Mouse (Mus musculus): Measurements from ENCODE around the gene Dgkg. TPM values are rescaled to one million over a fixed set of nuclear protein-coding genes. Genes with fewer than 3 reads are reported as not detected.

The Dgkg gene
- 1 to 10 TPM; 3.3 to 6.6 (median 5.2) TPM for total RNA-seq (2022)

DNA sequence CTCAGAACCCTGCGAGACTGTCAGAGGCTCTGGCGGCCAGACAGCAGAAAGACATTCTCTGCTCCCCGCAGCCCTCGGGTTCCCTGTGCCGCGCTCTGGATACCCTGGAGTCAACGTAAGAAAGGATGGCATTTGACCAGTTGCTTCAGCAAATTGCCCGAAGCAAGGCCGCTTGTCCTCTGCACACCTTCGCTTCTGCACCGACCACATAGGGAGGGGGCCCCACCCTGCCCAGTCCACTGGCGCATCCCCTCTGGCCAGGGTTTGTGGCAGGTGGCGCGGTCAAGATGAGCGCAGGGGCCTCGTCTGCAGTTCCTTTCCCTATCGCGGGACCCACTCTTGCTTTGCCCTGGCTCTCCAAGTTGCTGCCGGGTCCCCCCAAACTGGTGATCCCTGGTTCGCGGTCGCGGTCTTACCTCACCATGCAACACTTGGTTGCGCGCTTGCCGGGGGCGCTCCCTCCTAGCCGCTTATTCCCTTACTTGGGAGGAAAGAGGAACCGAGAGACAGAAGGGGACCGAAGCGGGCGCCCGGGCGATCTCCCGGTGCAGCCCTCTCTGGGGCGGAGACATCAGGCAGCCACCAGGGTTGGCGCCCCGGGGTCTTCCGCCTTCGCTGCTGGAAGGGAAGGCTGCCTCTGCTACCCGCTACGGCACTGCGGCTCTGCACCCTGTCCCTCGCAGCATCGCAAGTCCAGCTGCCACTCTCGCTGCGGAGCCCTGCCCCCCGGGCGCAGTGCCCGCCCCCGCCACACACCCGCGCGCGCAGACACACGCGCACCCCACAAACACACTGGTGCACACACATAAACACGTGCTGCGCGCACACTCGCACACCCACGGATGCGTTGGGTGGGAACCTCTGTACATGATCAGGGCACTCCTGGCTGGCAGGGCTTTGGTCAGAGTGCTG, at the start of gene Dgkg:
Gene Dgkg, minus strand, starts transcription at position 689 of the 912 bp plus-strand sequence.
- no peak for DNase-seq

DNA sequence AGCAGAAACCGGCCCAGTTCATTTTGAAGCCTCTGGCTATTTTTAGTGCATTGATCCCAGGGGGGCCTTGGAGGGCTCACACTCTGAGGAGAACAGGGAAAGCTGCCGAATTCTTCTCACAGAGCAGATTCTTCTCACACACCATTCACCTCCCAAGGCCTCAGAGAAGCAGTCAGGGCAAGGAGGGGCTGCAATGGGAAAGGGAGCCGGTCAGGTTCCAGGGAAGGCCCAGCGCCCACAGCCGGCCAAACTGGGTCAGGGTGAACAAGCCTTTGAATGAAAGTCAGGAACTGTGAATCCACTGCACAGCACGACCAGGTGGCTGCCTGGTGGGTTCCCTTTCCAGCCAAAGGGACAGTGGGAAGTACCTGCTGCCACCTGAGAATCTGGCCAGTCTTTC, 47.9 kb upstream of the Dgkg start:
- no peak for DNase-seq

- DNase-seq, result no peak
Observed at GRCm38 (mm10) chr16:22704136-22704535, 47.1 kb upstream of the Dgkg start.

GRCm38 (mm10) chr16:22698846-22699760, 42.1 kb upstream of the Dgkg start:
- DNase-seq, result no peak

DNA sequence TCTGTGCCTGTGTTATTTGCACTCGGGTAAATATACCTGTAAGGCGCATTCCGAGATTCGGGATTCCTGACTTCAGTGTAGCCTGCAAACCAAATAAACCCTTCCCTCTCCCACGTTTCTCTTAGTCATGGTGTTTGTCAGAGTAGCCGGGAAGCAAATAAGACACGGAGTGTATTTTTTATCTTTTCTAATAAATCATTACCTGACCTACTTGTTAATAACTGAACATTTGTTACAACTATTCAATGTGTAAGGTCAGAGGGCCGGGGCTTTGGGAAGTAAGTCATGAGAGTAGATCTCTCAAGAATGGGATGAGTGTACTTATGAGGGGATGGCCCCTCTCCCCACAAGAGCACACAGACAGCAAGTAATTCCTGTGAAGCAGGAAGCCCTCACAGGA, 41.1 kb upstream of the Dgkg start:
- no peak for DNase-seq

DNA sequence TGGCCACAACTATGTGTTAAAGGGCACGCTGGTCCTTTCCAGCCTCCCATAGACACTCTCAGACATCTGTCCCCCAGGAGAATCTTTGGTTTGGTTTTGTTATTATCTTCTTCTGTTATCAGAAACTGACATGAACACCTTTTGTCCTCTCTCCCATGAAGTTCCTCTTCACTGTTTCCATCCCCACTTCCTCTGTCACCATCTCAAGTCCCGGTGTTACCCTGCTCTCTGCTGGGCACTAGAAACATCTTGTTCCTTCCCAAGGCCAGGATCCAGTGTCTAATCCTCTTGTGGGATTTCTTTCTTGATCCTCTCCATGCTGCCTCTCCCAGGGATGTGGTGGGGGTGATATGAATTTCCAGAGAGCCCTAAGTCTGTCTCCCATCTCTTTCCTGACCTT, 32.6 kb upstream of the Dgkg start:
- no peak for DNase-seq

- no peak for DNase-seq
Observed at GRCm38 (mm10) chr16:22687711-22688230, 30.8 kb upstream of the Dgkg start.

GRCm38 (mm10) chr16:22683605-22684004, 26.6 kb upstream of the Dgkg start:
- DNase-seq, result no peak

DNA sequence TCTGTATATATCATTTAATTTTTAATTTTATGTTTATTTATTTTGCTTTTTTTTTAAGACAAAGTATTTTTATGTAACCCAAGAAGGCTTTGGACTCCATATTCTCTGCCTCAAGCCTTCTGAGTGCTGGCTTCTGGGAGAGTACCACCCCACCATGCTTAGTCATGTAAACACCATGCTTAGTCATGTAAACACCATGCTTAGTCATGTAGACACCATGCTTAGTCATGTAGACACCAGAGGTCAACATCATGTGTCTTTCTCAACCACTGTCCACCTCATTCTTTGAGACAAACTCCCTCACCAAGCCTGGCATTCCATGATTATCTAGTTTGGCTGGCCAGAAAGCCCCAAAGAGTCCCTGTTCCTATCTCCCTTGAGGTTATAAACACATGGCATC, 25.7 kb upstream of the Dgkg start:
- no peak for DNase-seq

DNA sequence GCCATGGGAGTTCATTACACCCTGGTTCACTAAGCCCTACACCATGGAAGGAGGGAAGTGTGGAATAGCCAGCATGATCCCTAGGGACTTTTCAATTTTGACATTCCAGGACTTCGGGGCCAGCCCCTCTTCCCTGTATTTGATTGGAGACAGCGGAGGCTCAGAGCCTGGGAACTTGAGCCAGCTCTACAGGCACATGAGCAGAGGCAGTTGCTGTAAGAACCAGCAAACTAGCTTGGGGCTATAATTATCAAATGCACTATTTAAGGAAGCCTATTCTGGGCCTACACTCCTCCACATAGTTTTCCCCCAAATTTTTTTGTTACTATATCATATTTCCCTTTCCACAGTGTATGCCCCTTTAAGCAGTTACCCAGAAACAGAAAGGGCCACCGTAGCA, 22.6 kb upstream of the Dgkg start:
- DNase-seq, result no peak

- no peak for DNase-seq
Observed at GRCm38 (mm10) chr16:22674636-22675035, 17.6 kb upstream of the Dgkg start.

DNA sequence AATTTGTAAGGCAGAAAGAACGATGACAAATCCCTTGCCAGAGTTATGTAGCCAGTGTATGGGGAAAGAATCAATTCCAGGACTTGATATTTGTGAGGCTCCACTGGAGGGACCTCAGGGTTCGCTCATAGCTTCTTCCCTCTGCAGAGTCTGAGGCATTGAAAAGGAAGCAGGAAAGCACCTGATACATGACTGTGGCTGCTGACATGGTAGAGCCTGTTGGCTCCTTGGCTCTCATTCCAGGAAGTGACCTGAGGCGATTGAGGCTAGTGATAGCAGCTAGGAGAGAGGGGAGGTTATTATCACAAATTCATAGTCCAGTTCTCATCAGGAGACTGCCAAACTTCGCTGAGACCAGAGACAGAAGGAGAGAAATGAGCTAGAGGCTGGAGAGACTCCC, 17.1 kb upstream of the Dgkg start:
- DNase-seq, result no peak

DNA sequence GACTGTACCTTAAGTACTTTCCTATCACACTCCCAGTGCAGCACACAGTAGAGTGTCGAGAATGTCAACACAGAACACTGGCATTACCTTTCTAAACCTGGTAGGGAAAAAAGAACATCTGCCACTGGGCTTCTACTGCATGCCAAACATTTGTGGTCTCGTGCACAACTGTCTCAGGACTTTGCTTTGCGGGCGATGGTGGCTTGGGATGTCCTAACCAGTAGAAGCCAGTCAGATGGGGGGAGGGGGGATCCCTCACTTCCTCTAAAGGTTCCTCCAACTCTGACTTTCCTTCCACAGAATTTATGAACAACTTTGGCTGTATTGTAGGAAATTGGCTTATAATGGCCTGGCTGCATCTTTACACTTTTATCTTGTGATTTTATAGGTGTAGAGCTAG, 7.0 kb upstream of the Dgkg start:
- no peak for DNase-seq

GRCm38 (mm10) chr16:22663136-22663535, 6.1 kb upstream of the Dgkg start:
- no peak for DNase-seq

- no peak for DNase-seq
Observed at GRCm38 (mm10) chr16:22661076-22661475, 4.1 kb upstream of the Dgkg start.

GRCm38 (mm10) chr16:22657874-22658789, 1.1 kb upstream of the Dgkg start:
- DNase-seq, result no peak

GRCm38 (mm10) chr16:22655812-22656211, 1.2 kb downstream of the Dgkg start:
- DNase-seq, result no peak

GRCm38 (mm10) chr16:22655223-22655622, 1.8 kb downstream of the Dgkg start:
- no peak for DNase-seq

GRCm38 (mm10) chr16:22654477-22654835, 2.6 kb downstream of the Dgkg start:
- DNase-seq, result no peak

- no peak for DNase-seq
Observed at GRCm38 (mm10) chr16:22653817-22654476, 3.1 kb downstream of the Dgkg start.

GRCm38 (mm10) chr16:22651244-22651643, 5.8 kb downstream of the Dgkg start:
- DNase-seq, result no peak

- no peak for DNase-seq
Observed at GRCm38 (mm10) chr16:22645256-22645655, 11.8 kb downstream of the Dgkg start.

Data from adrenal gland, adult 8-10 months (tissue).